Mouse (Mus musculus): ENCODE measurements around the gene Ak3.

Gene Ak3

DNA sequence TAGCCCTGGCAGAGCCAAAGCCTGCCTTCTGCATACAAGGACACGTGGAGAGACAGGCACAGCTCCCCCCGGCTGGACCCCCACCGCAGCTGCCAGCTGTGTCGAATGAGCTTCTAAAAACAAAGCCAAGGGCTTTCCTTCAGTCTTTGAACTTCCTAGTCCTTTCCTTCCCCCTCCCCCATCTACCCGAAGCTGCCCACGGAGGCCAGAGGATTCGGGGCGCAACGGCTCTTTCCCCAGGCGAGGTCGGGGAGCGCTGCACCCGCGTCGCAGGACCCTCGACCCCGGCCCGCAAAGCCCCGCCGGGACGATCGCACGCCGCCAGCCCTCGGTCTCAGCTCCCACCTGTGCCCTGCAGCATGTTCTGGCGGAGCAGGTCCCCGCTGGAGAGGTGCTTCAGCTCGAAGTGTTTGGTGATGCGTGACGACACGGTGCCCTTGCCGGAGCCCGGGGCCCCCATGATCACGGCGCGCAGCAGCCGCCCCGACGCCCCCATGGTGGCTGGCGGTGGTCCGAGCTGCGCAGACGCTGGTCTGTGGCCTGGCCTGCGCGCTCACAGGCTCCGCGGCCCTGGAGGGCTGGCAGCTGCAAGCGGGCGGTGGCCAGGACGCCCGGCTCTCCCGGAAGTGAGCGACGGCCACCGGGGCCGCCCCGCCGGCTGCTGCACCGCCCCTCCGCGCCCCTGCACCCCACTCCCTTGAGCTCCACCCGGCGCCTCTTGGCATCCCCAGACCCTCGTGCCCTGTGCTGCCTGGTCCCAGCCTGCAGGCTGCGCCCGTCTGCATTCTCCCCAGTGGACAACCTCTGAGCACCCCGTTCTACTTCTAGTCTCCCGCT, at the start of gene Ak3:
Gene Ak3, minus strand, starts transcription at position 628 of the 837 bp plus-strand sequence.
- DNase-seq (ENCODE audit: low spot score in 2 of 2): peak; percentile 78 to 80

DNA sequence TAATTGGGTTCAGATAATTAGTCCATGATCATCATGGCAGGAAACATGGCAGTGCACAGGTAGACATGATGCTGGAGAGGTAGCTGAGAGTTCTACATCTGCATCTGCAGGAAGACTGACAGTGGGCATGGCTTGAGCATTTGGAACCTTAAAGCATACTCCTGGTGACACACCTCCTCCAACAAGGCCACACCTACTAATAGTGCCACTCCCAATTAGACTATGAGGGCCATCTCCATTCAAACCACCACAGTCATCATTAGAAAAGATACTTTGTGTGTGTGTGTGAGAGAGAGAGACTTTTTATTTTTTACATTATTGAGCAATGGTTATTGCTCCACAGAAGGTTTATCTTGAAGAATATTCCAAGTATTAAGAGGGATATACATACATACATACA, 44.4 kb upstream of the Ak3 start:
- DNase-seq (ENCODE audit: low spot score in 2 of 2): no peak

DNA sequence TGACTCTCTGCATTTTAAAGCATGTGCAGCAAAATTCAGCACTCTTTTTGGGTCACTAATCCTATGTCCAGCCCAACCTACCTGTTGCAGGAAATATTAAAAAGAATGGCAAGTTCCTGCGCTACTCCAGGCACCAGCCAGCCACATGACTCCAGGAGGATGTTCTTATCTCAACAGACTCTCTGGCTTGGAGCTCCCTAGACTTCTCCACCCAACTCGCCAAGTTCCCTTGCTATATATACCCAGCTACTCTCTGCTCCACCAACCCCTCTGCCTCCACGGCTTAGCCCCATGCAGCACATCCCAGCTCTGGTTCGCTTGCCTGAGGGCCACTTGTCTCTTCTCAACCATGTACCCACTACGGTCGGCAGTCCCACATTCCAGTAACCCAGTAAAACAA, 40.9 kb upstream of the Ak3 start:
- DNase-seq (ENCODE audit: low spot score in 2 of 2): no peak

DNA sequence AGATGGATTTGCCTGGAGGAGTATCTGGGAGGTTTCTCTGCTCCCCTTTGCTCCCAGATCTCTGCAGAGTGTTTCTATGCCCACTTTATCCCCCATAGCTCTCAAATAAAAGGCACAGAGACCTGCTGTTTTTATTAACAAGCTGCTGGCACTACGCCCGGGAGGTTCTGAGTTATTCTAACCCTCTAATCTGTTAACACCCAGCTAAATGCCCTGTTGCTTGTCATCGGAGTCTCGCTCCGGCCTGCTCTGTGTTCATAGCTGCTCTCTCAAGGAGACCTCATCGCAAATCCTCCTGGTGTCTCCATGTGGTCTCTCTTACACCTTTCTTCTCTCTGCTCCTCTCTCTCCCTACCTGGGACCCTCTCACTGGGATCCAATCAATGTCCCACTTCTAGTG, 27.0 kb upstream of the Ak3 start:
- no peak for DNase-seq (ENCODE audit: low spot score in 2 of 2)

DNA sequence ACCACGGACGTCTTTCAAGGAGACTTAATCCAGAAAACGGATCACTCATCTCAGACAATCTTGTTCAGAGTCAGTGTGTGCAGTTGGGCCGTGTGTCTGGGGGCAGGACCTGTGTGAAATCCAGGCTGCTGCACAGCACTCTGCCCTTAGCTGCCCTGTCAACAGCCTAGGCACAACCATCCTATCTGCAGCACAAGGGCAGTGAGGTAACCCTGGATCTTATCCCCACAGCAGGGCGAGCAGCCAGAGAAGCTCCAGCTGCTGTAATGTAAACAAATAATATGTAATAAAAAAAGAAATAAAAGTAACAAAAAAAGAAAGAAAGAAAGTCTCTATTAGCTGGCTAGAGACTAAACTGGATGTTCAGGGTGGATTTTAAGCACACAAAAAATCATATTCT, 21.4 kb upstream of the Ak3 start:
- no peak for DNase-seq (ENCODE audit: low spot score in 2 of 2)

DNA sequence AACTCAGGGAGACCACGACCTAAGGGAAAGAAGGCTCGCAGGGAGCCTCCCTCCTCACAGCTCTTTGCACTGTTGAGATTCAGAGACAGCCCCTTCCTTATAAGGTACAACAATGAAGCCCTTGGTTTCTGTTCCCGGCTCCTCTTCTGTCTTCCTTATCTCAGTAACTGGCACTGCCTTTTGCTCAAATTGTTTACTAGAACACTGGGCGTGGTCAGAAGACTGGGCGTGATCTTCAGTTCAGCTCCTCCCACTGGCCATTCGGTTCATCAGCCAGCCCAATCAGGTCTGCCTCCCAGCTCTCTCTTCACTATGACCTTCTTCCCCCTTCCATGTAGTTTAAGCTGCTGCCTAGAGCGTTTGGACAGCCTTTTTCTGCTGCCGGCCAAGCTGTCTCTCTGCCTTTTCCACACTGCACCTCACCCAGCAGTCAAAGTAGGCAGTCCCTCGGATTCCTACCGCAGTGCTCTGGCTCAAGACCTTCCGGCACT, 19.3 kb upstream of the Ak3 start:
- DNase-seq (ENCODE audit: low spot score in 2 of 2): peak; percentile 64 to 79

DNA sequence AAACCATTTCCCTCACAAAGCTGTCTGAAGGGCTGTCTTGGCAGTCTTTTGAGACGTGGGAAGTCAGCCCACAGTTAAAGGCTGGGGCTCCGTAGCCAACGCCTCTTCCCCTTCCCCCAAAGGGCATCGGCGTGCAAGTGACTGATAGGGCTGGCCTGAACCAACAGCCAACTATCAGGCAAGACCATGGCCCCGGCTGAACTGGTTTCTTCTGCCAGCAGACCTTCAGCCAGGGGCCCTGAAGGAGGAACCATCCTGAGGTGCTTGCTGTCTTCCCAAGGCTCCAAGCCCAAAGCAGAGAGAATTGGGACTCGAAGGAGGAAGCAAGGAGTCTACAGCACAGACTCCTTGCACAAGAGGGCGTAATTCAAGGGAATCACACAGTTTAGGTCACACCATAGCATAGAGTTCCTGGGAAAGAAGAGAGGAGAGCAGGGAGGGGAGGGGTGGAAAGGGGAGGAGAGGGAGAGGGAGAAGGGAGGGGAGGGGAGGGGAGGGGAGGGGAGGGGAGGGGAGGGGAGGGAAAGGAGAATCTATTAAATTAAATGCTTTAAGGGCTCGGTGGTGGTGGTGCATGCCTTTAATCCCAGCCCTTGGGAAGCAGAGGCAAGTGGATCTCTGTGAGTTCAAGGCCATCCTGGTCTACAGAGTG, 16.8 kb upstream of the Ak3 start:
- DNase-seq (ENCODE audit: low spot score in 2 of 2): no peak

DNA sequence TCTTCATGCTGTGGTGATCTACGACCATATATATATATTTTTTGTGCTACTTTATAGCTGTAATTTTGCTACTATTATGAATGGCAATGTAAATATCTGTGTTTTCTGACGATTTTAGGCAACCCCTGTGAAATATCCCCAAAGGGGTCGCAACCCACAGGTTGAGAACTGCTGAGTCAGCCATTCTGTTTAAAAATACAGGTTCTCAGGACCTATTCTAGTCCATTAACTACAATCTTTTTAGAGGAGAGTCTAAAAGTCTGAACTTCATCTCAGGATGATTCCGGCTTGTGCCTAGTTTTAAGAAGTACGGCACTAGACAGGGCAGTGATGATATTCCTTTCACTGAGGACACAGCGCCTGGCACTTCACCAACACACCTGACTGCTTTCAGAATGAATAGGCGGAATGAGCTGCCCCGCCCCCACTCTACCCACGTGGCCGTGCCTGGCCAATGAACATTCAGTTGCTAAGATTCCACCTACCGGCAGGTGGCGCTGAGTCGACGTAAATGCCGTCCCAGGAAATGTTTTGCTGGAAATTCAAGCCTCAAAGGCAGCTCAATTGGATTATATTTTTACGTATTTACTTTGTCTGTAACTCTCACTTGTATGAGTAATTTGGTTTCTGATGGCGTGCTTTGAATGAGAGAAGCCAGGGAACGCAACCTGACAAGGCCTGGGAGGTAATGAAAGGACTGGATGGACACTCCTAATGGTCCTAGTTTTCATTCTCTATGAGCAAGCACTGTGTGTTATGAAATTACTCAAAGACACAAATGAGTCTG, 16.0 kb upstream of the Ak3 start:
- peak; percentile 86 to 87 for DNase-seq (ENCODE audit: low spot score in 2 of 2)

DNA sequence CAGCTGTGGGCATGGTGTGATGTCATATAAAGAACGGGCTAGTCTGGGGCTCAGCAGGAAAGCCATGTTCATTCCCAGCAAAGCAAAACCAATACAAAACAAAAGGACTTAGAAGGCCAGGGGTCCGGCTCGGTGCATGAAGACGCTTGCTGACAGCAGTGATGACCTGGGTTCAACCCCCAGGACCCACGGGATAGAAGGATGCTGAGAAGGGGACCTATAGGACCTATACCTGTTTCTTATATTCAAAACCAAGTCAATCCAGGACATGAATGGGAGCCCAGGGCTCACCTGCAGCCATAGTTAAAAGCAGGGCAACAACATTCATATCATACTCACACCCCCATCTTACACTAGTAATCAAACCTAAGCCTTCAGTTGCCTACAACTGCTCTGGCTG, 15.2 kb upstream of the Ak3 start:
- DNase-seq (ENCODE audit: low spot score in 2 of 2): no peak

DNA sequence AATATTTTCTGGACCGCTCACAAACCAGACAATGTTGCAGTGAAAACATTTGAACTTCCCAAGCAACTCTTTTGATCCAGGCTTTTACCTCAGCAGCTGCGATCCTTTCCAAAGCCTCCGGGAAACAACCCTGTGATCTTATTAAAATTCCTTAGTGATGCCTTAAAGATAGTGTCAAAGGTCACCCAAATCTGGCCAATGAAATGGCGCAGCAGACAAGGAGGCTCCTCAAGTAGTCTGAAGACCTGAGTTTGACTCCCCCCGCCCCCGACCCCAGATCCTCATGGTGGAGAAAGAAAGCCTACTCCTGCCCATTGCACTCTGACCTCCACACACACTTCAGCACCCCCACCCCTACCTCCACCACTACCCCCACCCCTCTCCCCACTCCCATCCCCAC, 12.5 kb upstream of the Ak3 start:
- DNase-seq (ENCODE audit: low spot score in 2 of 2): no peak

DNA sequence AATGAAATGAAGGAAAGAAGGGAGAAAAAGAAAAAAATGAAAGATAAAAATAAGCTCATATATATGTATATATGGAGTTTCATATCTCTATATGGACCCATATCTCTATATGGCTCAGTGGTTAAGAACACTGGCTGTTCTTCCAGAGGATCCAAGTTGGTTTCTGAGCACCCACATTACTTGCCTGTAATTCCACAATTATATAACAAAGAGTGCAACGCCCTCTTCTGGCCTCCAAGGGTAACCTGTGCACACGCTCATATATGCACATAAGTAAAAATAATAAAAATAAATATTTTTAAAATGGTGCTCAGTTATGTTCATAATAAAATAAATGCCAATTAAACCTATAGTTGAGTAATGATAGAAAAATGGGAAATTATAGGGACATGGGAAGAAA, 11.9 kb upstream of the Ak3 start:
- no peak for DNase-seq (ENCODE audit: low spot score in 2 of 2)

DNA sequence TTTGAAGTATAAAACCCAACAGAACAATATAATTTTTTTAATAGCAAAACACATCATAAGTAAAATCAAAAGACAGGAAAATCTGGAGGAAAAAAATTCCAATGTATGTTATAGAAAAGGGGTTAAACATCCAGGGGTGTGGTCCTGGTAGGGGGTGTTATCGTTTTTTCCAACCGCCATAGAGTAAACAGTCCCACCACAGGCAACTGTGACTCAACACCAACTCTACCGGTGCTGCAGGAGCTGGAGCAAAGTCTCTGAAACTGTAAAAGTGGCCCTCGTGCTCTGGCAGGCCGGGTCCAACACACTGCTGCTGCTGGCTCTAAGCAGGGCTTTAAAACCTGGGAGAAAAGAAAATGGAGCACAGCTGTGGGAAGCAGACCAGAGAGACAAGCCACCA, 11.0 kb upstream of the Ak3 start:
- DNase-seq (ENCODE audit: low spot score in 2 of 2): no peak

DNA sequence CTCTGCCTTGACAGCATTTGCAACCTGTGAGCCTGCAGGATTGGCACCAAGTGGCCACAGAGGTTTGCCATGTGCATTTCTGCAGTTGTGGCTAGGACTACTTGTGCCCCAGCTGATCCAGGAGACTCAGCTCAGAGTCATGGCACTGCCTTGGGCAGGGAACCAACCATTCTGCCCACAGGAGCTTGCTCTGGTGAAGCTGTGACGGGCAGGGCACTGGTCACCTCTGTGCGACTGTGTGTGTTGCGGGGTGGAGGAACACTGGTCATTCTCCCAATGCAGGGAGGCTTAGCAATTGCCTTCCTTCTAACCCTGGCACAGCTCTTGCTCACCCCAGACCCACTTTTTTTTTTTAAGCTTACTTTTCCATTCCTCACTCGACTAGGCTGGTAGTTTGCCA, 7.7 kb upstream of the Ak3 start:
- DNase-seq (ENCODE audit: low spot score in 2 of 2): no peak

DNA sequence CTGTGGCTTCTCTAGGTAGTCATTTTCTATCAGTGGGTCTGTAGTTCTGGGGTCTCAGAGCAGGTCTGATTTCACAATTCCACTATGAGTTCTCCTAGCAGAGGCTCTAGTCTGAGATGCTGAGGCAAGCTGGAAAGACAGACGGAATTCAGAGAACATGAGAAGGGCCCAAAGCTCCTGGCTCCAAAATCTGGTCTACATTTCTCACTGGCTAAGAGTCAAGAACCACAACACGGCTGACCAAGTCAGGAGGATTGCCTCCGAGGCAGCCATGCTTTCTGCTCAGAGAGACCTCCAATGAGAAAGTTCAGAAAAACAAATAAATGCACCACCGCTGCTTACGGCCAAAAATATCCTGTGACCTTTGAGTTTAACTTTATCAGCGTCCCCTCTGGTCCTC, 6.8 kb upstream of the Ak3 start:
- DNase-seq (ENCODE audit: low spot score in 2 of 2): no peak

DNA sequence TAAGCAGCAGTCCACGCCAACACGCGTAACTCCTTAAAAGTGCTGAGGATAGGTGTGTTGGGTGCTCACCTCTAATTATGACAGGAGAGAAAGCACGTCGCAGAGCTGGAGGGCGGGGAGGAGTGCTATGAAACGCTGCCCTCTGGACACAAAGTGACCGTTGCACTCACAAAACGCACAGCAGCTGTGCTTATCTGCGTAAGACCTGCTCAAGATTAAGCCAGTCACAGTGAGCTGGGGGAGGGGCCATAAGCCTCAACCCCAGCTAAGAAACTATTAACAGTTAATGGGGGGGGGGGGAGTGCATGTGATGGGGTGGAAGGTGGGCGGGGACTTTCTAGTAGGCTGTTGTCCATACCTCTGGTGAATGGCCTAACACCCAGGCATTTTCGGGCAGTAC, 5.0 kb upstream of the Ak3 start:
- no peak for DNase-seq (ENCODE audit: low spot score in 2 of 2)

DNA sequence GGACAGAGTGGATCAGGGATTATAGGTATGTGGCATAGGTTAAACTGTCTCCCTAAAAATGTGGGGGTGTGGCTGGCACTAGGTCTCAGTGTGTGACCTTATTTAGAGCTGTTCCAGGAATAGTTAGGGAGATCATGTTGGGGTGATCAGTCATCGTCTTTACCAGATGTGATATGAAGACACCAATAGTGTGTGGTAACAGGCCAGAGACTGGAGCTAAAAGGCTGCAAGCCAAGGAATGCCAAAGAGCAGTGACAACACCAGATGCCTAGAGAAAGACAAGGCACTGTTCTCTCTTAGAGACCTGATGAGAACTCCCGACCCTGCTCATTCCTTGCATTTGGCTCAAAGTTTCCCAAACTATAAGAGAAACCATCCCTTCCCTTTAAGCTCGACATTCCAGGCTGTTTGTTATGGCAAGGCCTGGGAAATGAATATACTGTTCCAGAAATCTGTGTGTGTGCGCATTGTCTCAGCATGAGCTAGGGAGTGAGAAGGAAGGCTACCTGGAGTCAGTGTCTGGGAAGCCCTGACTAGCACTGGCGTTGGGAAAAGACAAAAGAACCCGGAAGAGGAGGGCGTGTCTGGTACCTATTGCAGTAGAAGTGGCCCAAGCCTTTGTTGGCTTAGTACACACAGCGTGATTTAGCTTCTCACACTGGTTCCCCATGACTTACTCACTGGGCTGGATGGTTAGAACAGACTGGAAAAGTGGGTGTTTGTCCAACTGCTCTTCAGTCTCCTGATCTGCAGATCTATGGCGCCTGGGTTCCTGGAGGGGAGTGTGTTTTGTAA, 2.6 kb upstream of the Ak3 start:
- no peak for DNase-seq (ENCODE audit: low spot score in 2 of 2)

DNA sequence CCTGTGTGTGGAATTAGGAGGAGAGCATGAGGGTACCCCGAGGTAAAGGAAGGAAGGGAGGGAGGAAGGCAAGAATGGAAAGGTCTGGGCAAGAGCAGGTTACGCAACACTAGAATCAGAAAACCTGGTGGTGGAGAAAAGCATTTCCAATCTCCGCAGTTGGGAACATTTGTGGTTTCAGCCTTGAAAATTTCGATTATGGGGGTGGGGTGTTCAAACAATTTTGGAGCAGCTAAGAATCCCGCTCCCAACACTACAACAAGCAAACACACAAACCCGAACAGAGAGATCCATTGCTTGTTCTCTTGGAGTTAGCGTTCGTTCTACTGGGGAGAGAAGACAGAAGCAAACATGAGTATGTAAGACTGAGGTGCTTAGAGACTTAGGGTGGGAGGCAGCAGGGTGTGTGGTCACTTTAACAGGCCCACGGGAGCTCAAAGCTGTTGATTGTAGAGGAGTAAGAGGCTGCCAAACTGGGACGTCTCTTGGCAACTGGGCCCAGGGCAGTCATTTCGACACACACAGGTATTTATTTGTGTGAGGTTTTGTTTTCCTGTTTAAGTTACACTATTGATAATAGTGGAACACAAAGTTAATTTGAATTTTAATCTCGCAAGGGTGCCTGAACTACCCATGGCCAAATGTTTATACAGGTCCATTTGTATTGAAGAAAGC, 1.8 kb upstream of the Ak3 start:
- no peak for DNase-seq (ENCODE audit: low spot score in 2 of 2)

DNA sequence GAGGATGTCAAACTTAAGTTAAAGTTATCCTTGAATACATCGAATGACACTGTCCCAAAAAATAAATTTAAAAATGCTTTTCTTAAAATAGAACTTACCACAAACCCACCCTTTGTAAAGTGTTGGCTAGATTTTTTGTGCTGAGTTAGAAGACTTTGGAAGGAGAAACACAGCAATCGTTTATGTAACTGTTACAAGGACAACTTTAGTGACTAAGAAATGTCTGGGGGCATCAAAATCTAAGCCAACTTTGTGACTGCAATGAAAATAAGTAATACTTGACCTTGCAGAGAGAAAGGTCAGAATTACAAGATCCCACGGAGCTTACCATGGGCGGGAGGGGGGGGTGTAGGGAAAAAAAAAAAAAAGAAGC, 814 bp downstream of the Ak3 start:
- DNase-seq (ENCODE audit: low spot score in 2 of 2): no peak

DNA sequence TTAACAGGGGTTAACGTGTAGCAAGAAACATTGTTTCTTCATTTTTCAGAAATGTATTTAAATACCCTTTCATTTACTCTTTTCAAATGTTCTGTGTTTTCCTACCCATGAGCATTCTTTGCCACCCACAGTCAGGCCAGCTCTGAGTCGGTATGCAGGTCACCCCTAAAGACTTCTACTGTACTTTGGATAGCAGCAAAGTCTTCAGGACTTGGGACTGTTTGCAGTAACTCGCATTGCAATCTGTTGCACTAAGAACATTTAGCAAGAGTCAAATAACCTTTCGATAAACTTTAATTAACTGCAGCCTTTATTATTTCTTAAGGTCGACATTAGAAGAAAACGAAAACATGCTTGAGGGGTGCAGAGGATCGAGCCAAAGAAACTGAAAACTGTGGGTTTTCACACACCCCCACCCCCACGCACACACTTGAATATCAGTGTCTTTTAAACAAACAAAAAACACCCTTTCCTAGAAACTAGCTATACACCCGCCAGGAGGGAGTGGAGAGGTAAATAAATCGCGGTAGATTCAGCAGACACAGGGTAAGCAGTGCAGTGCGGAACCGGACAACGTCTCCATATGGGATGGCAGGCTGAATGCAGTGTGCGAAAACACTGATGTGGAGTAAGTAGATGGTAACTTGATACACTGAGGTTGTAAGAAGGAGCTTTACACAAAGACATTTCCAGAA, 1.7 kb downstream of the Ak3 start:
- no peak for DNase-seq (ENCODE audit: low spot score in 2 of 2)

DNA sequence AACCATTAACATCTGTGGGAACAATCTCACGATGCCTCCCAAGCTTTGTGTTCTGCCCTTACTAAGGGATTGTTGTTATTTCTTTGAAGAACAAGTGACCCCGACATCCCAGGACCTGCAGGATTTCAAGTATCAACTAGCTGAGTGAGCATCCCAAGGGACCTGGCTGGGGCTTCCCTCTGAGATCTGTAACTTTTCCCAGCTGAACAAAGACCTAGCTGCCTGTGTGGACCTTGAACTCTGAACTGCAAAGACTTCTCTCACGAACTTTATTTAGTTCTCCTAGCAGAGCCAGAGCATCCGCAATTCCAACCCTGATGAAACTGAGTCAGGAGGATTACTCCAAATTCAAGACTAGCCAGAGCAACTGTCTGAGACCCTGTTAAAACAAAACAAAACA, 2.4 kb downstream of the Ak3 start:
- no peak for DNase-seq (ENCODE audit: low spot score in 2 of 2)

DNA sequence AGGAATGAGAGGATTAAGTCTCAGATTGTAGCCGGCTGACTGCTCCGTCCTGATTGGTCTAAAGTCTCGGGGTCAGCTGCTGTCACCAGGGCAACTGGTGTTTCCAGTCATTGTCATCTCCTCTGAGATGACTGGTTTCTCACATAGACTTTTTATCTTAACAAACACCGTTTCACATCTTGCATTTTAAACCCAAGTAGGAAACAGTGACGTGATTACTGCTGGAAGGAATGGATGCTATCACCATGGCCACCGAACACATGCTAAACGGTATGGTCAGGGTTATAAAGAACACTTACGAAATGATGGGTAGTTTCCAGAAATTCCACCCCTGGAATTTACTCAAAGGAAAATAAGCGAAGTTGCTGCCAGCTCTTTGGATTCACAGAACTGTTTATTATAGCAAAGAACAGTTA, 3.4 kb downstream of the Ak3 start:
- DNase-seq (ENCODE audit: low spot score in 2 of 2): peak in 1 of 2 experiments; percentile 39

All from urinary bladder, adult 18-20 months (tissue).